Comparison of ENCODE assay signal across 10 mouse cellular contexts in the genomic region with DNA sequence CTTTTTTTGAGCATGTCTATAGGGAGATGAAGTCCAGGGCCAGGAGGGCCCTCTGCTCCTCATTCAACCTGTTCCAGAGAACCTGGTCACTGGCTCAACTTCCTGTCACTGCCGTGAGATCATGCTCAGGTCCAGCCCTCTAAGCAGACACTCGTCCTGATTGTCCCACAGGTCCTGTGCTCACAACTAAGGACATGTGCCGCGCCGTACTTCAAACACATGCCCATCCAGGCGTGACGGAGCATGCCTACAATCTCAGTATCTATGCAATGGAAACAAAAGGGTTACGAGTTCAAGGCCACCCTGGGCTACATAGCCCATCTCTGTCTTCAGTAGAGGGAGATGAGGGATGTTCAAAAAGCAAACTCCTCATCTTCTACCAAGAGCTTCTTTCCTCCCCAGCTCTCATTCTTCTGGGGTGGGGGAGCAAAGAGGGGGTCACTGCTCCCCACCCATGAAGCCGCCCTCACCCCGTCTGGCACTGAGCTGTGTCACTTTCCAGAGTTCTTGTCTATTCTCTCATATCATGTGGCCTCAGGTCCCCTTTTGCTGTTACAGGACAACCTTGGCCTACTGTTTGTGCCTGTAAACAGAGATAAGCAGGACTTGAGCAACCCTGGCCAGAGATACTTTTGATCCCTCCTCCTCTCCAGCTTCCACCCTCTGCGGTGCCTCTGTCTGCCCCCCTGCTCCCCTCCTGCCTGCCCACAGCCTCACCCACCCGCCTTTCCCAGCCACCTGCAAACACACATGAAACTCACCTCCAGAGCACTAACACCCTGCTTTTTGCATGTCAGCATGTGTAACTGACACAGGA.
DNase-seq lines count a peak whose midpoint lies in the region; TF ChIP-seq lines count a peak whose summit lies in the region.
"Had no signal": no experiment of that assay in that cellular context is flagged by ENCODE, and none has a peak within 500 bp of the region (broad histone marks: within the 10 kb centered on the region; RNA-seq: fewer than 3 reads in every experiment).

No protein-coding gene starts in this region.

- no peak for TF ChIP-seq CTCF in gastrocnemius, adult 2 months (IDR thresholded peaks at IDR 0.05)

- DNase-seq in adrenal gland, adult (ENCODE audit: inconsistent age in 2 of 2, low spot score in 1 of 2) = peak; percentile 70 to 88
- DNase-seq in c-Kit-positive CD71-positive TER-119-negative erythroid progenitor cells, embryonic 14.5 days (ENCODE audit: low read depth) = peak; percentile 78
- peak; percentile 20 to 29 for DNase-seq in heart, postnatal 36 days
- DNase-seq in spleen, postnatal 14 days (ENCODE audit: low spot score in 2 of 2) = peak; percentile 26 to 27
- DNase-seq in cerebellum, adult 9-10 months = no peak
- no peak for DNase-seq in gastrocnemius, adult 2 months
- no peak for DNase-seq in cerebellum, postnatal 36 days
- DNase-seq in embryo, embryonic 11 days = no peak

- intact Hi-C loops in heart, postnatal 36 days (cut with DNase I) = no loop called here
- intact Hi-C loops in gastrocnemius, adult 2 months (cut with DNase I) = loop anchor here (5.0 kb wide), 1 partner anchor 37 kb away; no protein-coding TSS in a partner anchor

- no peak overlapping the region for H3K27ac ChIP-seq in gastrocnemius, adult 2 months
- H3K27ac ChIP-seq: hindbrain, embryonic 15.5 days; limb, embryonic 13.5 days had no signal

- H3K4me3 ChIP-seq in gastrocnemius, adult 2 months = no peak overlapping the region
- H3K4me3 ChIP-seq: hindbrain, embryonic 15.5 days; limb, embryonic 13.5 days had no signal

Comparison
In these comparisons a context has a peak if more than half of its experiments do, and no peak if none do; other contexts are left out.
1. DNase-seq: peak in adrenal gland, adult (2 of 2), c-Kit-positive CD71-positive TER-119-negative erythroid progenitor cells, embryonic 14.5 days (single experiment), heart, postnatal 36 days (2 of 2) and spleen, postnatal 14 days (2 of 2); none in cerebellum, adult 9-10 months (single experiment), gastrocnemius, adult 2 months (single experiment), cerebellum, postnatal 36 days (0 of 2) and embryo, embryonic 11 days (single experiment).